Mouse (Mus musculus) kidney, adult 18-20 months (tissue): Measurements from ENCODE around the gene 3100002H09Rik.

Experiments
- DNase-seq: peaks from one replicate; pipeline ENCODE4 v3.0.0; 2021

The 3100002H09Rik gene

GRCm38 (mm10) chr4:124614189-124614588 is 3.6 kb upstream of the 3100002H09Rik start:
- DNase-seq, result no peak

- no peak for DNase-seq
Measured at GRCm38 (mm10) chr4:124611768-124612167, 1.2 kb upstream of the 3100002H09Rik start.

- DNase-seq, result no peak
Measured at GRCm38 (mm10) chr4:124610066-124610465, 537 bp downstream of the 3100002H09Rik start.

GRCm38 (mm10) chr4:124607166-124607565 is 3.4 kb downstream of the 3100002H09Rik start:
- DNase-seq, result no peak

- DNase-seq, result no peak
Measured at GRCm38 (mm10) chr4:124606180-124606579, 4.4 kb downstream of the 3100002H09Rik start.

- no peak for DNase-seq
Measured at GRCm38 (mm10) chr4:124605255-124605654, 5.3 kb downstream of the 3100002H09Rik start.

- DNase-seq, result no peak
Measured at GRCm38 (mm10) chr4:124603712-124604111, 6.9 kb downstream of the 3100002H09Rik start.

GRCm38 (mm10) chr4:124595929-124596328 is 14.7 kb downstream of the 3100002H09Rik start:
- DNase-seq, result no peak

- DNase-seq, result peak; percentile 25
Measured at GRCm38 (mm10) chr4:124594933-124595332, 15.7 kb downstream of the 3100002H09Rik start.

- DNase-seq, result no peak
Measured at GRCm38 (mm10) chr4:124593691-124594090, 16.9 kb downstream of the 3100002H09Rik start.

GRCm38 (mm10) chr4:124593210-124593609 is 17.4 kb downstream of the 3100002H09Rik start:
- no peak for DNase-seq

- DNase-seq, result no peak
Measured at GRCm38 (mm10) chr4:124592241-124592640, 18.4 kb downstream of the 3100002H09Rik start.

GRCm38 (mm10) chr4:124580695-124581094 is 29.9 kb downstream of the 3100002H09Rik start:
- no peak for DNase-seq

GRCm38 (mm10) chr4:124575955-124576445 is 34.6 kb downstream of the 3100002H09Rik start:
- no peak for DNase-seq

- no peak for DNase-seq
Measured at GRCm38 (mm10) chr4:124575269-124575954, 35.2 kb downstream of the 3100002H09Rik start.

- no peak for DNase-seq
Measured at GRCm38 (mm10) chr4:124573586-124573985, 37.0 kb downstream of the 3100002H09Rik start.

- no peak for DNase-seq
Measured at GRCm38 (mm10) chr4:124570977-124571376, 39.6 kb downstream of the 3100002H09Rik start.

- DNase-seq, result no peak
Measured at GRCm38 (mm10) chr4:124569661-124570060, 40.9 kb downstream of the 3100002H09Rik start.

GRCm38 (mm10) chr4:124563371-124563770 is 47.2 kb downstream of the 3100002H09Rik start:
- no peak for DNase-seq

- DNase-seq, result no peak
Measured at GRCm38 (mm10) chr4:124562721-124563120, 47.9 kb downstream of the 3100002H09Rik start.
